Mouse (Mus musculus) right cerebral cortex, postnatal 14 days (tissue): ENCODE results near the gene Kctd8.

ENCODE experiments used
- DNase-seq: peaks from one replicate; pipeline ENCODE4 v3.0.0; 2022

The Kctd8 gene

DNA sequence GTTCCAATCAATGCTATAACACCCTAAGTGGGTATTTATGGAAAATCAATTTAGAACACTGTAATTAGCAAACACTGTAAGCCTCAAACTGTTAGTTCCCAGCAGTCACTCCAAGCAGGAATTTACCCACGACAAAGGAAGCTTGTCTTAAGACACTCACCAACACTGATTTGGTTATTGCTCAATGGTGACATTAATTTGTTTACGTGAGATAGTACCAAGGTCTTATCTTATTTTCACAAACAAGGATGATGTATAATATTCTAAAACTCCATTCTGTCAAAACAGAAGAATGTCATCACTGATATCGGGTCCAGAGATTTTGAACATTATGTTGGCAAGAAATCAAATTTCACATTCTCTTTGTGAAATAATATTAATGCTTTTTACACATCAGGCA is 185.0 kb downstream of the Kctd8 start:
- DNase-seq, result no peak

DNA sequence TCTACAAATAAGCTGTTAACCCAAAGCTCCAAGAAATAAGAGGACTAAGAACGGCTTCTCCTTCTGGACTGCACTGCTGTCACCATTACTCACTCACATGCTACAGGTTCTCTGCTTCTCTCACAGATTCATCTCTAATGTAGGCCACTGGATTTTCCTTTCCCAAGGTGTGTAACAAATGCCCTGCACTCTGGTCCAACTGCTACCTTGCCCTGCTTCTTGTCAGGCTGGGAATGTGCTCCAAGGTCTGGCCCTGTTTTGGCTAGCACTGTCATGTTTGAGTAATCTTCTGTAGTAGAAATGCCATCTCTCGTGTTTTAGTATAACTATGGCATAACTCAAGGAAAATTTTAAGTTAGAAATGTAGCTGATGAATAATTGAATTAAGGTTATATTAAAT is 195.7 kb downstream of the Kctd8 start:
- no peak for DNase-seq

DNA sequence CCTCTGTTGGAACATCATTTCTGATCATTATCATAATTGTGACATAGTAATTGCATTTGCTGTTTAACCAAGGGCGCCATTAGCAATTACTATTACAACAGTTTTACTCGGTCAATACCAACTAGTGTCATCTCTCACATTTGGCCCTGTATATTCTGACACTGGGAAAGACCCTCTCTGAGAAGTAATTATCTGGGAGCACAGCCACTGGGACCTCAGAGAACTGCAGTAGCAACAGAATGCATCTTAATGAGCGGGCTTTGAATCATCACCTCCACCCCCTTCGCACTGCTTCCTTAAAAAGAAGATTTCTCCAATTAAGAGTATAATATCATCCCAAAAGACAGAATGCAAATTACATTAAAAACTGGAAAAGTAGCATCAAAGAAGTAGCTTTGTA is 200.4 kb downstream of the Kctd8 start:
- no peak for DNase-seq

DNA sequence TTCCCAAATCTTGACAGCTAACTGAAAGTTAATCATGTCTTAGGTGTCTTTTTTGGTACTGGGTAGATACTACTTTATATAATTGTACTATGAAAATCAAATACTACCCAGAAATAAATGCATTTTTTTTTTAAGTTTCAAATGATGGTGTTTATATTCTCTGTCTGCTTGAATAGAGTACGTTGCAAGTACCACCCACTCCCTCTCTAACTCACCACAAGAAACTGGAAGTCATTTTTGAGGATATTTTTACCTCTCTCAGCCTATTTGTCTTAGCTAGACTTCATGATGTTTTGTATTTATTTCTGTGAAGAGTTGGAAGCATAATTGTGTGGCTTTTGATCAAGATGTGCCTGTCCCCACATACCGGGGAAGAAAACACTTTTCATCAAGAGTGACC is 232.8 kb downstream of the Kctd8 start:
- no peak for DNase-seq

DNA sequence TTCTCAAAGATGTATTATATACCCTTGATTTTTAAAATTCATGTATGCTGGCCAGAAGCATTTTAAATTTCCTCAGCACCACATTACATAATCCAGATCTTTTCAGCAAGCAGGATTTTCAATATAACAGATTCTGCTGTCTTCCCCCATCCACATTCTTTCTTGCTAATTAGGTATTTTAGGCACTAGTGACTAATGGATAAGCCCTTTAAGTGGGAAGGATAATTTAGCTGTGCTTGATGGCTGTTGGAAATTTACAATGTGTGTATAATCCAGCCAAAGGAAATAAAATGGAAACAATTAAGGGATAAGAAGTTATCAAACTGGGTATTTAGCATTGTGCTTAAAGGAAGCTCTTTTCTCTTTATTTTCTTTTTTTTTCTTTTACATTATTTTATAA is 252.6 kb downstream of the Kctd8 start:
- DNase-seq, result no peak
